Mouse (Mus musculus) midbrain, embryonic 14.5 days (tissue): Measurements from ENCODE around the gene Tmem119. TPM values are rescaled to one million over a fixed set of nuclear protein-coding genes. Genes with fewer than 3 reads are reported as not detected.
"Not testable (repeated sequence)": the region's sequence is repeated elsewhere in the genome, so short reads cannot be mapped to it uniquely, and the experiment has no call there.

Source experiments
- ATAC-seq: fragments of 200-750 bp; cut with Nextera tagmentation; 2 replicates; pipeline ENCODE4 v1.8.0; 2017; ENCODE audit warnings: moderate number of reproducible peaks, moderate library complexity; ENCODE audit not compliant: low FRiP score, low TSS enrichment
- DNase-seq: peaks from one replicate; pipeline ENCODE4 v3.0.0-alpha.2; 2015
- H3K27ac ChIP-seq: fragments of 300-500 bp; sonication (generic); replicated peaks from 2 replicates; pipeline ENCODE4 v1.5.1; 2014; ENCODE audit warnings: mild to moderate bottlenecking, low read depth, low read length, moderate library complexity
- H3K27me3 ChIP-seq: fragments of 300-500 bp; sonication (generic); 2 replicates; pipeline ENCODE4 v1.6.1; 2014; ENCODE audit warnings: low read length, control low read depth, mixed read lengths; ENCODE audit not compliant: control insufficient read depth, insufficient read depth
- H3K36me3 ChIP-seq: fragments of 300-500 bp; sonication (generic); 2 replicates; pipeline ENCODE4 v1.6.1; 2014; ENCODE audit warnings: low read length, control low read depth; ENCODE audit not compliant: control insufficient read depth, insufficient read depth
- H3K4me1 ChIP-seq: fragments of 300-500 bp; sonication (generic); 2 replicates; pipeline ENCODE4 v1.6.1; 2014; ENCODE audit warnings: mild to moderate bottlenecking, antibody characterized with exemption, low read length, control low read depth; ENCODE audit not compliant: control insufficient read depth, insufficient read depth
- H3K4me2 ChIP-seq: fragments of 300-500 bp; sonication (generic); 2 replicates; pipeline ENCODE4 v1.6.1; 2014; ENCODE audit warnings: mild to moderate bottlenecking, low read length, moderate library complexity
- H3K4me3 ChIP-seq: fragments of 300-500 bp; sonication (generic); replicated peaks from 2 replicates; pipeline ENCODE4 v1.5.1; 2014; ENCODE audit warnings: low read depth, low read length
- H3K9ac ChIP-seq: fragments of 300-500 bp; sonication (generic); replicated peaks from 2 replicates; pipeline ENCODE4 v1.6.1; 2014; ENCODE audit warnings: mild to moderate bottlenecking, low read length, moderate library complexity
- H3K9me3 ChIP-seq: fragments of 300-500 bp; sonication (generic); 2 replicates; pipeline ENCODE4 v1.6.1; 2016; ENCODE audit warnings: low read length, control low read depth, mixed read lengths; ENCODE audit not compliant: control insufficient read depth
- WGBS: fragments of 180-500 bp; shearing (Covaris S2); extraction: QIAGEN DNeasy Blood & Tissue Kit; methylation state at CpG from one replicate; pipeline ENCODE4 v1.1.7; 2014; 5-methylcytosine and 5-hydroxymethylcytosine counted together
- polyA plus RNA-seq: library from polyadenylated mRNA; unstranded; fragments of >200 nt; fragmentation: Nextera tagmentation; extraction: Ambion mirVana; gene quantifications from 2 replicates; pipeline ENCODE4 v1.2.1, GENCODE M21; 2014

Tmem119 gene
- polyA plus RNA-seq, 1 experiment from 2014 or later, result 3.2 TPM

- Histone ChIP-seq H3K9me3 (no peaks in the 10 kb centered on the region), H3K4me1 (no peaks in the 10 kb centered on the region), H3K27ac (no peak overlapping the region), H3K36me3 (no peaks in the 10 kb centered on the region), H3K4me3 (no peak overlapping the region), H3K9ac (no peak overlapping the region), H3K4me2 (no peak overlapping the region), H3K27me3 (no peaks in the 10 kb centered on the region)
- ATAC-seq, result no peak
- WGBS, result 52% methylated on average over 6 of the region's 6 CpGs
- no peak for DNase-seq
These were observed 11.7 kb downstream of the Tmem119 start for GRCm38 (mm10) chr5:113788645-113789044.

- Histone ChIP-seq H3K9me3 (no peaks in the 10 kb centered on the region), H3K27ac (no peak overlapping the region), H3K4me3 (no peak overlapping the region), H3K9ac (no peak overlapping the region), H3K36me3 (no peaks in the 10 kb centered on the region), H3K4me1 (no peaks in the 10 kb centered on the region), H3K4me2 (no peak overlapping the region), H3K27me3 (peaks cover 3% of the 10 kb centered on the region; the same call in 1 of the 2 replicates)
- ATAC-seq (no peak), DNase-seq (no peak)
- 79% methylated on average over 5 of the region's 5 CpGs for WGBS
These were observed 13.3 kb downstream of the Tmem119 start for GRCm38 (mm10) chr5:113786985-113787384.

GRCm38 (mm10) chr5:113784104-113784503, 16.2 kb downstream of the Tmem119 start:
- not testable (repeated sequence) for H3K9me3 ChIP-seq, DNase-seq, H3K27ac ChIP-seq, H3K9ac ChIP-seq, H3K27me3 ChIP-seq, H3K4me1 ChIP-seq, ATAC-seq, H3K36me3 ChIP-seq, H3K4me3 ChIP-seq, H3K4me2 ChIP-seq
- WGBS, result 46% methylated on average over 3 of the region's 3 CpGs

- DNase-seq, result no peak
- 21% methylated on average over 12 of the region's 12 CpGs for WGBS
- ATAC-seq, result no peak
These were observed 16.7 kb downstream of the Tmem119 start for GRCm38 (mm10) chr5:113783581-113784001.

GRCm38 (mm10) chr5:113782624-113783023, 17.7 kb downstream of the Tmem119 start:
- H3K4me3 ChIP-seq, result no peak overlapping the region
- no peak overlapping the region for H3K27ac ChIP-seq
- 90% methylated on average over 7 of the region's 7 CpGs for WGBS
- no peak overlapping the region for H3K9ac ChIP-seq
- H3K4me1 ChIP-seq, result no peaks in the 10 kb centered on the region
- peaks cover 3% of the 10 kb centered on the region; the same call in 1 of the 2 replicates for H3K27me3 ChIP-seq
- H3K9me3 ChIP-seq, result no peaks in the 10 kb centered on the region
- no peak overlapping the region for H3K4me2 ChIP-seq
- H3K36me3 ChIP-seq, result peaks cover 11% of the 10 kb centered on the region; the same call in 1 of the 2 replicates
- DNase-seq, result no peak
- ATAC-seq, result no peak

More at GRCm38 (mm10) chr5:113783581-113784001, 16.7 kb downstream of the Tmem119 start:
- Histone ChIP-seq H3K27ac (no peak overlapping the region), H3K27me3 (peaks cover 3% of the 10 kb centered on the region; the same call in 1 of the 2 replicates), H3K36me3 (peaks cover 5% of the 10 kb centered on the region; the same call in 1 of the 2 replicates), H3K9me3 (no peaks in the 10 kb centered on the region), H3K4me3 (no peak overlapping the region), H3K9ac (no peak overlapping the region), H3K4me1 (no peaks in the 10 kb centered on the region), H3K4me2 (no peak overlapping the region)

GRCm38 (mm10) chr5:113781875-113782274, 18.4 kb downstream of the Tmem119 start:
- peaks cover 3% of the 10 kb centered on the region; the same call in 1 of the 2 replicates for H3K27me3 ChIP-seq
- no peak overlapping the region for H3K4me3 ChIP-seq
- H3K36me3 ChIP-seq, result peaks cover 14% of the 10 kb centered on the region
- H3K4me2 ChIP-seq, result no peak overlapping the region
- H3K9ac ChIP-seq, result no peak overlapping the region
- DNase-seq (no peak), ATAC-seq (no peak)
- H3K4me1 ChIP-seq, result no peaks in the 10 kb centered on the region
- H3K27ac ChIP-seq, result no peak overlapping the region
- no peaks in the 10 kb centered on the region for H3K9me3 ChIP-seq
- WGBS, result 77% methylated on average over 7 of the region's 7 CpGs

- Histone ChIP-seq H3K27me3 (peaks cover 3% of the 10 kb centered on the region; the same call in 1 of the 2 replicates), H3K4me1 (no peaks in the 10 kb centered on the region), H3K36me3 (peaks cover 21% of the 10 kb centered on the region), H3K4me3 (no peak overlapping the region), H3K4me2 (no peak overlapping the region), H3K9ac (no peak overlapping the region), H3K27ac (no peak overlapping the region), H3K9me3 (no peaks in the 10 kb centered on the region)
- no peak for ATAC-seq
- WGBS, result 87% methylated on average over 7 of the region's 7 CpGs
- DNase-seq, result no peak
These were observed 19.1 kb downstream of the Tmem119 start for GRCm38 (mm10) chr5:113781254-113781653.

- no peak overlapping the region for H3K27ac ChIP-seq
- H3K9ac ChIP-seq, result no peak overlapping the region
- peaks cover 3% of the 10 kb centered on the region; the same call in 1 of the 2 replicates for H3K27me3 ChIP-seq
- H3K36me3 ChIP-seq, result peaks cover 25% of the 10 kb centered on the region
- no peak overlapping the region for H3K4me2 ChIP-seq
- H3K9me3 ChIP-seq, result no peaks in the 10 kb centered on the region
- WGBS, result 95% methylated on average over 5 of the region's 5 CpGs
- H3K4me1 ChIP-seq, result no peaks in the 10 kb centered on the region
- 0 out of 2 replicates have a peak, but pooled peaks have one; percentile 27 for ATAC-seq
- DNase-seq, result no peak
- no peak overlapping the region for H3K4me3 ChIP-seq
These were observed 19.6 kb downstream of the Tmem119 start for GRCm38 (mm10) chr5:113780763-113781162.

GRCm38 (mm10) chr5:113780082-113780752, 20.1 kb downstream of the Tmem119 start:
- H3K9me3 ChIP-seq, result no peaks in the 10 kb centered on the region
- ATAC-seq, result peak; percentile 40; the same call in 1 of the 2 replicates
- no peak overlapping the region for H3K4me2 ChIP-seq
- 92% methylated on average over 3 of the region's 3 CpGs for WGBS
- no peak overlapping the region for H3K4me3 ChIP-seq
- peaks cover 31% of the 10 kb centered on the region for H3K36me3 ChIP-seq
- H3K27ac ChIP-seq, result no peak overlapping the region
- DNase-seq, result no peak
- H3K9ac ChIP-seq, result no peak overlapping the region
- peaks cover 3% of the 10 kb centered on the region; the same call in 1 of the 2 replicates for H3K27me3 ChIP-seq
- no peaks in the 10 kb centered on the region for H3K4me1 ChIP-seq
